In the genomic region with DNA sequence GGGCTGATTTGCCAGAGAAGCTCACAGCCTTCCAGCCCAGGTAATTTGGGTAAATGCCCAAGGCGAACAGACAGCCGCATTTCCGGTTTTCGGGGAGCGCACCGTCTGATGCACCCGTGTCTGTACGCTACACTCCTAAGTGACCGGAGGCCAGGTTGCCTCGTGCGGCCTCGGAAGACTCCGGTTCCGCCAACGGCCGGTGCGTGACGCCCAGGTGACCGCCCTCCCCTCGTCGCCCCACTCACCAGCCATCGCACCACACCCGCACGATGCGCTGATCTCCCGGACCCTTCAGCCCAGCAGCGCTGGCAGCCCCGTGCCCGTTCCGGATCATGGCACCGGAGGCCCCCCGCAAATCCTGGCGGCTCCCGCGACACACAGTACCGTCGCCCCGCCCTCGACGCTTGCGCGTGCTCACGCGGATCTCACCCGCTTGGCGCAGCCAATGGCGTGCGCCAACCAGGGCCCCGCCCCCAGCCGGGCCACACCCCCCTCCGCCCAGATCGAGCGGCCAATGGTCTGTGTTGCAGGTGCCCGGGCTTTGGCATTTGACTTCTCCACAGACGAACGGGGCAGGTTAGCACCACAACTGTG, we compare ENCODE assay signal across 8 mouse cellular contexts. TPM values are rescaled to one million over a fixed set of nuclear protein-coding genes. Genes with fewer than 3 reads are reported as not detected.
A peak's percentile ranks its signal among the peaks of the same experiment; 100 is the strongest.
DNase-seq lines count a peak whose midpoint lies in the region; ATAC-seq and TF ChIP-seq lines count a peak whose summit lies in the region.

A gene (minus strand): TSS at position 418 of the 594 bp plus-strand sequence.

- peaks cover 17% of the 10 kb centered on the region for H3K4me1 ChIP-seq in forebrain, embryonic 15.5 days
- peaks cover 4% of the 10 kb centered on the region; the same call in 1 of the 2 replicates for H3K4me1 ChIP-seq in lung, adult 2 months (ENCODE audit: control insufficient read depth, insufficient read depth, low read length)

- H3K36me3 ChIP-seq in forebrain, embryonic 15.5 days: peaks cover 46% of the 10 kb centered on the region

- intact Hi-C loops in heart, postnatal 25 days (cut with DNase I): no loop called here

- H3K4me2 ChIP-seq in forebrain, embryonic 15.5 days (replicated peaks): peak within 1 kb of the TSS; percentile 65

- peak; percentile 93 for ATAC-seq in forebrain, embryonic 15.5 days (replicated peaks)
- peak; percentile 80 for ATAC-seq in neutrophil, adult 5-6 weeks (ENCODE audit: extremely low read depth, insufficient number of reproducible peaks, low FRiP score, poor library complexity, severe bottlenecking)

- H3K9ac ChIP-seq in forebrain, embryonic 15.5 days (replicated peaks): peak within 1 kb of the TSS; percentile 86

- H3K27ac ChIP-seq in forebrain, embryonic 15.5 days (replicated peaks): peak within 1 kb of the TSS; percentile 81

- H3K27me3 ChIP-seq in forebrain, embryonic 15.5 days: no peaks in the 10 kb centered on the region

- peak; percentile 71; the same call in 1 of the 2 replicates for TF ChIP-seq POLR2A in lung, adult 2 months (IDR thresholded peaks at IDR 0.05; ENCODE audit: borderline replicate concordance, extremely low read depth, low read depth, low read length)

- H3K4me3 ChIP-seq in forebrain, embryonic 15.5 days: peak within 1 kb of the TSS; percentile 85
- H3K4me3 ChIP-seq in lung, adult 2 months (replicated peaks; ENCODE audit: extremely low read depth, low read depth, low read length): peak within 1 kb of the TSS; percentile 97

- TF ChIP-seq CTCF in lung, adult 2 months (IDR thresholded peaks at IDR 0.05; ENCODE audit: insufficient read depth, low read length): no peak

- WGBS in forebrain, embryonic 15.5 days: under 1% methylated on average over 56 of the region's 56 CpGs
- under 1% methylated on average over 56 of the region's 56 CpGs for whole genome bisulfite sequencing in lung, adult 2 months

- DNase-seq in ES-CJ7 (ENCODE audit: low read depth, low spot score): peak; percentile 92
- peak; percentile 93 for DNase-seq in cerebellum, adult 11 months
- peak; percentile 76 for DNase-seq in heart, postnatal 25 days (ENCODE audit: low spot score)
- DNase-seq in layer of hippocampus, adult 18-20 months (ENCODE audit: low spot score in 2 of 2): peak; percentile 88 to 94
- DNase-seq in lung, adult 2 months: peak; percentile 89
- peak; percentile 87 to 89 for DNase-seq in thymus, adult 18-20 months

- no peaks in the 10 kb centered on the region for H3K9me3 ChIP-seq in forebrain, embryonic 15.5 days

RNA-seq across cellular contexts. Expression of the gene that starts here (rescaled TPM):
- 167 and 174 TPM in 2 replicates for polyA plus RNA-seq in forebrain, embryonic 15.5 days (2015; fragmentation: Nextera tagmentation; extraction: Ambion mirVana)
- 10 to 100 TPM; 54.2 to 59.3 TPM for total RNA-seq in heart, postnatal 25 days (2021)
- 100 to 1,000 TPM; 118 to 128 TPM for total RNA-seq in layer of hippocampus, adult 18-20 months (2021)
- polyA plus RNA-seq in lung, adult 2 months (2012; rRNA removed): 217 and 238 TPM in 2 replicates
- total RNA-seq in neutrophil, adult 5-6 weeks (2017): 31.7 and 47.8 TPM in 2 replicates

Comparison
In these comparisons a context has a peak if more than half of its experiments do, and no peak if none do; other contexts are left out.
1. Peak in every context shown above with its lines: DNase-seq, ATAC-seq, H3K4me3 ChIP-seq and H3K27ac ChIP-seq.